Mouse (Mus musculus): ENCODE measurements around the gene Tmem59l.

- no peak for TF ChIP-seq POLR2A (IDR thresholded peaks at IDR 0.05; ENCODE audit: low read depth, low read length)
- TF ChIP-seq CTCF (IDR thresholded peaks at IDR 0.05; ENCODE audit: extremely low read depth, insufficient read length, insufficient replicate concordance, low read depth, low read length) = no peak
These were observed 3.1 kb upstream of the Tmem59l start for GRCm38 (mm10) chr8:70490061-70490879.
